Mouse (Mus musculus) E14TG2a.4 (cell line): ENCODE results near the gene Cdk18.

Experiments
- H3K27me3 ChIP-seq: 2 replicates; pipeline ENCODE4 v1.6.1; 2014; ENCODE audit warnings: low read length, control low read depth; ENCODE audit not compliant: insufficient read depth
- H3K36me3 ChIP-seq: 2 replicates; pipeline ENCODE4 v1.6.1; 2014; ENCODE audit warnings: low read length, control low read depth; ENCODE audit not compliant: insufficient read depth
- H3K4me1 ChIP-seq: replicated peaks from 2 replicates; pipeline ENCODE4 v1.6.1; 2014; ENCODE audit warnings: low read depth, low read length, control low read depth
- H3K4me3 ChIP-seq: replicated peaks from 2 replicates; pipeline ENCODE4 v1.5.1; 2014; ENCODE audit warnings: mild to moderate bottlenecking, low read length
- H3K9me3 ChIP-seq: 2 replicates; pipeline ENCODE4 v1.6.1; 2014; ENCODE audit warnings: low read length, control low read depth
- CTCF ChIP-seq: conservative IDR thresholded peaks from 2 replicates; pipeline ENCODE4 v1.5.1; 2014; ENCODE audit warnings: low read length
- NANOG ChIP-seq: IDR thresholded peaks from 2 replicates; pipeline ENCODE4 v1.6.1; 2014; ENCODE audit warnings: borderline replicate concordance, low read length, mixed read lengths
- POU5F1 ChIP-seq: IDR thresholded peaks from 2 replicates; pipeline ENCODE4 v1.6.1; 2014; ENCODE audit warnings: low read length, borderline replicate concordance

Cdk18 gene

DNA sequence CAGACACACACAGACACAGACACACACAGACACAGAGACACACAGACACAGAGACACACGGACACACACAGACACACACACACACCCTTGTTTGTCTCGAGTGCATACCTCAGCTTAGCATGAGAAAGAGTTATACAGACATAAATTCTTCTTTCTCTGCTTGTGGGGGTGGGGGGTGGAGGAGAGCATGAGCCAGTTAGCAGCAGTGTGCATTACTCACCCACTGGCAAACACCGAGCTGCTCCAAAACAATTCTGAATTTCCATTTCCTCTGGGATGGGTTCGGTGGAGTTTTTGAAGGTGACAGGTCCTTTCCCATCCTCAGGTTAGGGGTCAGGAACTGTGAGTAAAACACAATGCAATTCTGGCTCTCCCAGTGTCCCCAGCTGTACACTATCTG, 40.5 kb downstream of the Cdk18 start:
- H3K36me3 ChIP-seq, result no peaks in the 10 kb centered on the region
- peaks cover 5% of the 10 kb centered on the region; the same call in 1 of the 2 replicates for H3K27me3 ChIP-seq
- no peak for TF ChIP-seq NANOG
- no peak for TF ChIP-seq POU5F1
- no peak for TF ChIP-seq CTCF
- no peaks in the 10 kb centered on the region for H3K9me3 ChIP-seq
- H3K4me3 ChIP-seq, result no peak overlapping the region
- peaks cover 4% of the 10 kb centered on the region; the same call in 1 of the 2 replicates for H3K4me1 ChIP-seq

DNA sequence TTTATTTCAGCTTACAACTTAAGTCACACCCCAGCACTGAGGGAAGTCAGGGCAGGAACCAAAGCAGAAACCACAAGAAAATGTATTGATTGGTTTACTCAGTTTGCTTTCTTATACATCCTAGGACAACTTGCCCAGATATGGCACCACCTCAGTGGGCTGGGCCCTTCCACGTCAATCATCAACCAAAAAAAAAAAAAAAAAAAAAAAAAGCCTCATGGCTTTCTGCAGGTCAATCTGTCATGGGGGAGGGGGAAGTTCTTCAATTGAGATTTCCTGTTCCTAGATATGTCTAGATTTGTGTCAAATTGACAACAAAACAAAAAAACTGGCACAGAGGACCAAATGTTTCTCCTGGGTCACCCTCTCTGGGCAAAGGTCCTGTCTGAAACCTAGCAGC, 41.4 kb downstream of the Cdk18 start:
- Histone ChIP-seq H3K36me3 (no peaks in the 10 kb centered on the region), H3K27me3 (no peaks in the 10 kb centered on the region), H3K9me3 (no peaks in the 10 kb centered on the region), H3K4me3 (no peak overlapping the region), H3K4me1 (no peaks in the 10 kb centered on the region; the same call in 1 of the 2 replicates)
- TF ChIP-seq NANOG, result no peak
- no peak for TF ChIP-seq POU5F1
- no peak for TF ChIP-seq CTCF

DNA sequence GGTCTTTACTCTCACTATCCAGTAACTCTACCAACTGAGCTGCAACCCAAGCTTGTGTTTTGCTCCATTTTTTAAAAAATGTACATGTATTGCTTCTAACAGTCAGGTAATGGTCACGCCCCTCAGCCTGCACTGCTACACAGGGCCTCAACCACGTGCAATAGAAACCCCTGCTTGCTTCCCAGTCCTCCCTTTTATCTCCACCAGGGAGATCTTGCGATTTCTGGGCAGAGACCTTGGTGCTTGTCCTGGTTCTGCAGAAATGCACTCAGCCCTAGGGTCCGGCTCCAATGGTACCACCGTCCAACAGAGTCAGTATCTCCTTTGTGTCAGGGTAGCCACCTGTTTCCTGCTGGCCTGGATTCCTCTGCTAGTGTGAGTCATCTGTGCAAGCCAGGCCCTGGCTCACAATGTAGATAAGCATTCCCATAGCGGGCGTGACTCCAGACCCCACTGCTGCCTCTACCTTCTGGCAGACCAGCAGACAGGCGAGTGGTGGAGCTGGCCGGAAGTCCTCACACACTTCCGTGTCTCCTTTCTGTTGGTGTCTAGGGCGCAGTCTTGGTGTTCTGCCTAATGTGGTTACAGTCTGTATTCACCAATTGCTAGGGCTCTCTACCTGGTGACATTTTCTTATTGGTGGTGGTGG, 44.0 kb downstream of the Cdk18 start:
- TF ChIP-seq POU5F1 (no peak), CTCF (no peak), NANOG (no peak)
- Histone ChIP-seq H3K36me3 (no peaks in the 10 kb centered on the region), H3K9me3 (no peaks in the 10 kb centered on the region), H3K27me3 (no peaks in the 10 kb centered on the region), H3K4me3 (no peak overlapping the region), H3K4me1 (peaks cover under 1% of the 10 kb centered on the region; the same call in 1 of the 2 replicates)

DNA sequence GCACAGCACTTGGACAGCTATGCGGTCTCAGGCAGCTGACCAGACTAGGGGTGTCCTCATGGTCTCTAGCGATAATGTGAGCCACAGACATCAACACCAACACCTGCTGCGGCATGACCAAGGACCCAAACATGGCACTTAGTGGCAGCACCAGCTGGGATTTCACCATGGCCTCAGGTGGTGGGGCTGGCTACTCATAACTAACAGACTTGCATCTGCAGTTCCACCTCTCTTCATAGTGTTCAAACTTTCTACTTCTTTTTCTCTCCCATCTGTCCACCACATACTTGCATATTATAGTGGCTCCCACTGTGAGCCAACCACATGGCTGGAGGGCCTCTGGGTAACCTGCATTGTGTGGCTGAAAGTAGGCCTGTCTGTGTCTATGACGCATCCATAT, 46.2 kb downstream of the Cdk18 start:
- Histone ChIP-seq H3K9me3 (no peaks in the 10 kb centered on the region), H3K4me3 (no peak overlapping the region), H3K27me3 (no peaks in the 10 kb centered on the region), H3K36me3 (no peaks in the 10 kb centered on the region), H3K4me1 (peaks cover 9% of the 10 kb centered on the region)
- TF ChIP-seq POU5F1 (no peak), NANOG (no peak), CTCF (no peak)

DNA sequence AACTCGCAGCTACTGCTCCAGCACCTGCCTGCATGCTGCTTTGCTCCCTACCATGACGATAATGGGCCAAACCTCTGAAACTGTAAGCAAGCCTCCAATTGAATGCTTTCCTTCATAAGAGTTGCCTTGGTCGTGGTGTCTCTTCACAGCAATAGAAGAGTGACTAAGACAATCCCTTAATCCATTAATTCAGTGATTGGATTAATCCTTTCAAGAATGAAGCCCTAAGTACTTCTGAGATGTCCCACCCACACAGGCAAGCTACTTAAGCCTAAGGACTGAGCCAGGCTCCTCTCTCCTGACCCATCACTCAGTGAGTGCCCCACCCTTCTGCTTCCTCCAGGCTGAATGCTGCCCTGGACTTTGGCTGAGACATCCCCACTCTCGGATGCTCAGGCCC, 49.2 kb downstream of the Cdk18 start:
- no peaks in the 10 kb centered on the region for H3K9me3 ChIP-seq
- no peak for TF ChIP-seq POU5F1
- no peak for TF ChIP-seq NANOG
- TF ChIP-seq CTCF, result no peak
- H3K36me3 ChIP-seq, result no peaks in the 10 kb centered on the region
- peaks cover 9% of the 10 kb centered on the region for H3K4me1 ChIP-seq
- H3K27me3 ChIP-seq, result no peaks in the 10 kb centered on the region
- H3K4me3 ChIP-seq, result no peak overlapping the region

DNA sequence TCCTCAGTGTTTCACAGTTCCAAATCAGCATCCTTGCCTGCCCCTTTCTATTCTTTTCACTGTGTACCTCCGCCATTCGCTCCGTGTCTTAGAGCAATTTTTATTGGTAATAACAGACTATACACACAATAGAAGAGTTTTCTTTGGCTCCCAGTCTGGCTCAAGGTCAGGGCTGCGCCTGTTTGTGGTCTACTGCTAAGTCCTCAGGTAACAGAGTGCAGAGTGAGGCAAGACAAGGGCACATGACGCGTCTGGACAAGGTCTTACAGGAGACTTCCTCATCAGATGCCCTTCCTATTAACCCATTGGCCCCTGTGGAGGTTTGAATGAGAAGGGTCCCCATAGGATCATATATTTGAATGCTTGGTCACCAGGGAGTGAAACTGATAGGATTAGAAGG, 49.7 kb downstream of the Cdk18 start:
- no peak overlapping the region for H3K4me3 ChIP-seq
- no peak for TF ChIP-seq NANOG
- TF ChIP-seq CTCF, result no peak
- no peak for TF ChIP-seq POU5F1
- H3K36me3 ChIP-seq, result no peaks in the 10 kb centered on the region
- peaks cover 9% of the 10 kb centered on the region for H3K4me1 ChIP-seq
- H3K27me3 ChIP-seq, result no peaks in the 10 kb centered on the region
- H3K9me3 ChIP-seq, result no peaks in the 10 kb centered on the region

DNA sequence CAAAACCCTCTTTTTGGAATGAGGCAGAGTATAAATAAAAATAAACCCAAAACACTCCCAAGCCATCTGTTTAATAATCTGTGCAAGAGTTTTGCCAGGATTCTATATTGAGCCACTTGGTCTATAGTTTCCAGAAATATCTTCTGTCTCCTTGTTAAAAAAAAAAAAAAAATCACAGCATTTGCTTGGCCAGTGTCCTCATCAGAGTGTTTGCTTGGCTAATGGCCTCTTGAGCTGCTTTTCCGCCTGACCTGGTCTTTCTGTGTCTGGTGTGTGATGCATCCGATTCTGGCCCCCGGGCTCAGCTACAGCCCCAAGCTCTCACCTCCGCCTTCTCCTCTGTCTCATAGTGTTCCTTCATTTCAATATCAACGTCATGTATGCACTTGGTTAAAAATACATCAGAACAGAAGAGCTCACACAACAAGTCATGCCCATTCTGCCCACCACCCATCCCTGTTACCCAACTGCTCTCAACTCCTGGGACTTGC, 51.3 kb downstream of the Cdk18 start:
- Histone ChIP-seq H3K36me3 (no peaks in the 10 kb centered on the region), H3K4me3 (no peak overlapping the region), H3K4me1 (peaks cover 9% of the 10 kb centered on the region), H3K9me3 (peaks cover 3% of the 10 kb centered on the region; the same call in 1 of the 2 replicates), H3K27me3 (no peaks in the 10 kb centered on the region)
- TF ChIP-seq POU5F1, result no peak
- no peak for TF ChIP-seq NANOG
- no peak for TF ChIP-seq CTCF

DNA sequence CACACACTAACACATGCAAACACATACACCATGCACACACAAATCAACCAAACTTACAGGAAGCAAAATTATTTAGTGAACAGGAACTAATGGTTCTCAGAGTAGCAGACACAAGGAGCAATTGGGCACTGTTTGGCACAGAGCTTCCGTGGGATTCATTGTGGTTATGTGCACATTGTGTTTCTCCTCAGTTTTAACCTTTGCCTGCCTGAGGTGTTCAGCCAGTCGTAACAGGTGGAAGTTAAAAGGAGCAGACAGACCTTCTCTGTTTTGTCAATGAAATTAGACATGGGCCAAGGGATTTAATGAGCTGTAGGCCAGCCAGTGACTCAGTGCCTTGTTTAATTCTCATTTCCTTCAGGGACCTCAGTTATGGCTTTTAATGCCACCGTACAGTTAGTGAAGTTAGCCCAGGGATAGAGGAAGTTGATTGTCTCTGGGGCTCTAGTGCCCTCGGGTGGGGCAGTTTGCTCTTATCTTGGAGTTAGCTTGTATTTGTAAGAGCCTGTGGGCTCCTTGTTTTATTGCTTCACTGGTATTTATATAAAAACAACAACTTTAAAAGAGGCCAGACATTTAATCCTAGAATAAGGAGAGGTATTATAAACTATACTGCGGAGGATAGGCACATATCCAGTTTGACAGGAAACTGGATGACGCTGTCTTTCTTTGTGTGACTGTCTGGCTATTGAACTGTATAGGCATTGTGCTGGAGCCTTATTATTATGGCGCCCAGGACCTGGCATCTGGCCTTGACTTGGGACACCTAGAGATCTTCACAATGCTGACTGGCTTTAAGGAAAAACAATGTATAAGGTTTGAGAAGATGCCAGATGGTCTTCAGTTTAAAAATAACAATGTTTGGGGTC, 54.1 kb downstream of the Cdk18 start:
- no peaks in the 10 kb centered on the region for H3K36me3 ChIP-seq
- no peak for TF ChIP-seq CTCF
- no peak for TF ChIP-seq POU5F1
- no peak for TF ChIP-seq NANOG
- peaks cover 8% of the 10 kb centered on the region for H3K4me1 ChIP-seq
- no peak overlapping the region for H3K4me3 ChIP-seq
- H3K27me3 ChIP-seq, result no peaks in the 10 kb centered on the region
- peaks cover 14% of the 10 kb centered on the region for H3K9me3 ChIP-seq
